Mouse (Mus musculus): ENCODE measurements at regions not wholly inside any gene's neighbourhood (a gene's known extent, or its start where the extent isn't known, plus 50 kb on each side); places are given as distances from the start of the nearest gene placed in this dataset.

GRCm38 (mm10) chr11:18448879-18449278 lies 495.2 kb upstream of the Etaa1 start:
- no peak for TF ChIP-seq FLI1 (IDR thresholded peaks at IDR 0.05; ENCODE audit: low read length)
- TF ChIP-seq GATA1 (IDR thresholded peaks at IDR 0.05; ENCODE audit: borderline replicate concordance, low read length), result no peak

All from megakaryocyte, embryonic 14.5 days (primary cell).